Mouse (Mus musculus) embryonic facial prominence, embryonic 15.5 days (tissue): ENCODE measurements around the gene A630001G21Rik. TPM values are rescaled to one million over a fixed set of nuclear protein-coding genes. Genes with fewer than 3 reads are reported as not detected.

ENCODE experiments used
- ATAC-seq: fragments of 200-750 bp; cut with Nextera tagmentation; 2 replicates; pipeline ENCODE4 v1.8.0; 2017; ENCODE audit warnings: low read depth, moderate TSS enrichment; ENCODE audit not compliant: insufficient number of reproducible peaks, low FRiP score, low TSS enrichment
- H3K27ac ChIP-seq: fragments of 300-500 bp; sonication (generic); replicated peaks from 2 replicates; pipeline ENCODE4 v1.5.1; 2015; ENCODE audit warnings: mild to moderate bottlenecking, inconsistent platforms
- H3K27me3 ChIP-seq: fragments of 300-500 bp; sonication (generic); 2 replicates; pipeline ENCODE4 v1.6.1; 2015; ENCODE audit warnings: inconsistent platforms
- H3K36me3 ChIP-seq: fragments of 300-500 bp; sonication (generic); 2 replicates; pipeline ENCODE4 v1.6.1; 2015; ENCODE audit warnings: mild to moderate bottlenecking, inconsistent platforms
- H3K4me1 ChIP-seq: fragments of 300-500 bp; sonication (generic); 2 replicates; pipeline ENCODE4 v1.6.1; 2015; ENCODE audit warnings: inconsistent platforms
- H3K4me2 ChIP-seq: fragments of 300-500 bp; sonication (generic); replicated peaks from 2 replicates; pipeline ENCODE4 v1.6.1; 2015; ENCODE audit warnings: mild to moderate bottlenecking, inconsistent platforms
- H3K4me3 ChIP-seq: fragments of 300-500 bp; sonication (generic); replicated peaks from 2 replicates; pipeline ENCODE4 v1.5.1; 2015; ENCODE audit warnings: mild to moderate bottlenecking, inconsistent platforms
- H3K9ac ChIP-seq: fragments of 300-500 bp; sonication (generic); 2 replicates; pipeline ENCODE4 v1.6.1; 2015; ENCODE audit warnings: inconsistent platforms
- H3K9me3 ChIP-seq: fragments of 300-500 bp; sonication (generic); replicated peaks from 2 replicates; pipeline ENCODE4 v1.6.1; 2016; ENCODE audit warnings: inconsistent platforms
- WGBS: fragments of 180-500 bp; shearing (Covaris S2); methylation state at CpG from one replicate; pipeline ENCODE4 v1.1.7; 2015; 5-methylcytosine and 5-hydroxymethylcytosine counted together
- microRNA-seq: library from miRNA; unstranded; fragments of <30 nt; microRNA quantifications from one replicate; pipeline ENCODE4, GENCODE M21; 2016; ENCODE audit warnings: borderline number of aligned reads
- polyA plus RNA-seq: library from polyadenylated mRNA; unstranded; fragments of >200 nt; fragmentation: Nextera tagmentation; extraction: Ambion mirVana; gene quantifications from 2 replicates; pipeline ENCODE4 v1.2.1, GENCODE M21; 2015

The A630001G21Rik gene
- polyA plus RNA-seq, 1 experiment from 2014 or later = 1.7 TPM

DNA sequence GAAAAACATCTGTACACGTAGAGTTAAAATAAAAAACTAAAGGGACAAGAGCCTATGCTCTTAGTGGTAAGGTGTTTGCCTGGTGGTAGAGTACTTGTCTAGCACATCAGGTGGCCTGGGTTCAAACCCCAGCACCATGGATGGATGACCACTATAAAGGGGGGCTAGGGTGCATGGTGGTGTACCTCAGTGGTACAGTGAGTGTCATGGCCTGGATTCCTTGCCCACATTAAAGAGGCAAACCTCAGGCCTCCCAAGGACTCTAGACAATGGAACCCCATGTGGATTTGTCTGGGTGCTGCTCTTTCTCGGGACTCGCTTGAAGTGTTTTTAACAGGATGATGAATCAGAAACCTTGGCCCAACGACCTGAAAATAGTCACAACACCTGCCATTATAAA is 75.9 kb downstream of the A630001G21Rik start:
- no peak for ATAC-seq
- Histone ChIP-seq H3K4me2 (no peak overlapping the region), H3K36me3 (no peaks in the 10 kb centered on the region), H3K27me3 (no peaks in the 10 kb centered on the region), H3K9ac (no peak overlapping the region), H3K27ac (no peak overlapping the region), H3K9me3 (no peaks in the 10 kb centered on the region), H3K4me1 (no peaks in the 10 kb centered on the region), H3K4me3 (no peak overlapping the region)
- 80% methylated on average over 4 of the region's 4 CpGs for WGBS

DNA sequence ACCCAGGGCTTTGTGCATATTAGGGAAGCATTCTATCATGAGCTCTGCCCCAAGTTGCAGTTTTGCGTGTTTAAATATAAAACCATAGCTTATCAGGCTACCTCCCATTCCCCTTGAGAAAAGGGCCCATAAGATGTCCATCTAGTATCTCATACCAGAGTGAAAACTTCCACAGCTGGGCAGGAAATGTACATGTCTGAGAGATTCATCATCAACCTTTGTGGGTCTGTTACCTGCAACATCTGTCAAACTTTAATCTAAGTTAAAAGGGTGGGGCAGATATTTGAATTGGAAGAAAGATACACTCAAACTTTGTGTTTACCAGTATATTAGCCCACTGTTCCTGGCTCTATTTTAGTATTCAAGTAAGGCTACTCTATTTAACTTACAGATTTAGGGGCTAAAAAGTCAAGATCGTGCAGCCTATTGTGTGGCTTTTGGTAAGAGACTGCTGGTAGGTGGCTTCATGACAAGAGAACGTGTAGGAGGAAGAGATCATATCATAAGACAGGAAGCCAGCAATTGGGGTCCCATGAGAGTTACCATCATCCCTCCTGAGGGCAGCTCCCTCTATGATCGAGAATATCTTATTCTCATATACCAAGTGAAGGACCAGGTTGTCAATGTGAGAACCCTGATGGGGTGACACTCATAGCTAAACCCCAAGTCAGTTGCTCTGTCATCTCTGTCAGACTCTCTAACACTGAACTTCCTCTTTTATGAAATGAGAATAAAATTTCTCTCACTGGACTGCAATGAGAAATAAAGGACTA is 80.5 kb downstream of the A630001G21Rik start:
- Histone ChIP-seq H3K27ac (no peak overlapping the region), H3K9ac (no peak overlapping the region), H3K9me3 (no peaks in the 10 kb centered on the region), H3K4me2 (no peak overlapping the region), H3K27me3 (no peaks in the 10 kb centered on the region), H3K4me1 (no peaks in the 10 kb centered on the region), H3K36me3 (no peaks in the 10 kb centered on the region), H3K4me3 (no peak overlapping the region)
- WGBS = 87% methylated on average over 4 of the region's 4 CpGs
- no peak for ATAC-seq

DNA sequence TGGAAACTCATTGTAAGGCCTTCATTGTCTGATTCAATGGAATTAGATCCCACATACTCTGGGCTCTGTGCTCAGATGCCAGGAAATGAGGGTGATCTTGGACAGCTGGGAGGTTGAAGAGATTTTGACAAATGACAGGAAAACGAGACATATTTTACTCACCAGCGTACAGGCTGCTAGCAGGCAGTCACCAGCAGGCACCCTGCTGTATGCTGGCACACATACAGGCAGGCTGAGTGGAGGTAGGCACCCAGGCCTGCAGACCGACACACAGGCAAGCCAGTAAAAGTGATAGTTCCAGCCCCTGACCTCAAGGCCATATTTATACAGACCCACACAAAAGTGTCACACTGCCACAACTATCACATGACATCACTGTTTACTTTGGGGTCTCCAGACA is 82.8 kb downstream of the A630001G21Rik start:
- Histone ChIP-seq H3K4me2 (no peak overlapping the region), H3K9ac (no peak overlapping the region), H3K27ac (no peak overlapping the region), H3K4me3 (no peak overlapping the region), H3K27me3 (no peaks in the 10 kb centered on the region), H3K4me1 (no peaks in the 10 kb centered on the region), H3K9me3 (no peaks in the 10 kb centered on the region), H3K36me3 (no peaks in the 10 kb centered on the region)
- 72% methylated on average over 3 of the region's 3 CpGs for WGBS
- no peak for ATAC-seq

DNA sequence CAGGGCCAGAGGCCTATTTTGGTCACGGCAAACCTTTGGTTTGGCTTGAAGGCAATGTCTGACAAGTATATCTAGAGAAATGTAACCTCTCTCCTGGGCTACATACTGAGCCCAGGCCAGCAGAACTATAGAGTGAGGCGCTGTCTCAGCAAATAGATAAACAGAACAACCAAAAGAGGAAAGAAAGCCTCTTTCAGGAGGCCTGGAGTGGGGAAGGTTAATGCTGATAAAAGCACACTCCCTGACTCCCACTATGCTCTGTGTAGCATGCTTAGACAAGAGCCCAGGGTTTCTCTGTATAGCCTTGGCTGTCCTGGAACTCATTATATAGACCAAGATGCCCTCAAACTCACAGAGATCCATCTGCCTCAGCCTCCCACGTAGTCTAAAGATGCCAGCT is 85.2 kb downstream of the A630001G21Rik start:
- Histone ChIP-seq H3K4me3 (no peak overlapping the region), H3K27ac (no peak overlapping the region), H3K4me2 (no peak overlapping the region), H3K9ac (no peak overlapping the region), H3K36me3 (no peaks in the 10 kb centered on the region), H3K9me3 (no peaks in the 10 kb centered on the region), H3K27me3 (no peaks in the 10 kb centered on the region), H3K4me1 (no peaks in the 10 kb centered on the region)
- ATAC-seq = no peak
- 73% methylated on average over 3 of the region's 3 CpGs for WGBS

DNA sequence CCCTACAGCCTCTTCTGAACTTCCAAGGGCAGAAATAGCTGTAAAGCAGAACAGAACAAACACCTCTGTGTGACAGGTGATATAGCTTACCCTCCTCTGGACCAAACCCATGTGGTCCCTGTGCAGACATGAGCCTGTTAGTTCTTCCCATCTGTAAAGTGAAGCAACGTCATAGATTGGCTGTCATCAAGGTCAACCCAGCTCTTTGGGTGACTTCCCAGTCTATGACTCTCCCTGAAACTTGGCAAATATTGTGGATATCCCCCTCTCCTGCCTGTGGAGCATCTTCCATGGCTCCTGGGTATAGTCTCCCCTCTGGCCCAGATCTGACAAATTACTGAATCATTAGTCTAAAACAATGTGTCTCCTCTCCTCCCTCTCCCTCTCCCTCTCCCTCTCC is 86.2 kb downstream of the A630001G21Rik start:
- Histone ChIP-seq H3K4me3 (no peak overlapping the region), H3K27ac (no peak overlapping the region), H3K4me2 (no peak overlapping the region), H3K9me3 (no peaks in the 10 kb centered on the region), H3K4me1 (no peaks in the 10 kb centered on the region), H3K9ac (no peak overlapping the region), H3K27me3 (no peaks in the 10 kb centered on the region), H3K36me3 (no peaks in the 10 kb centered on the region)
- 44% methylated on average over 1 of the region's 1 CpGs for WGBS
- no peak for ATAC-seq

DNA sequence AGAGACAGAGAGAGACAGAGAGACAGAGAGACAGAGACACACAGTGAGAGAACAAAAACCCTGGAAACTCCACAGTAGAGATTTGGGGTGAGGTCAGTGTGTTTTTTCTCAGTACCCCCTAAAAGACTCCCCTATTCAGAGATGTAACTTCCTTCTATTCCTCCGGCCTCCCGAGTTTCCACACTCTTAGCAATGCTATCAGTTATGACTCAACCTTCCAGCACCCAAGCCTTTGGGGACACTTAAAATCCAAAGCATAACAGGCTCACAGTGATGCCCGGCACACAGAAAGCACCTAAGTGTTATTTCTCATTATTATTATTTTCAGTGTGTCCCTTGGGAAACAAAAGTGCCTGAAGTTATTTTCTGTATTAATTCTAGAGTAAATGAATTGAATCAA is 87.9 kb downstream of the A630001G21Rik start:
- no peaks in the 10 kb centered on the region for H3K27me3 ChIP-seq
- no peaks in the 10 kb centered on the region for H3K36me3 ChIP-seq
- no peak overlapping the region for H3K9ac ChIP-seq
- H3K4me2 ChIP-seq = no peak overlapping the region
- H3K9me3 ChIP-seq = no peaks in the 10 kb centered on the region
- H3K27ac ChIP-seq = no peak overlapping the region
- ATAC-seq = no peak
- H3K4me3 ChIP-seq = no peak overlapping the region
- WGBS = 81% methylated on average over 3 of the region's 3 CpGs
- no peaks in the 10 kb centered on the region for H3K4me1 ChIP-seq

DNA sequence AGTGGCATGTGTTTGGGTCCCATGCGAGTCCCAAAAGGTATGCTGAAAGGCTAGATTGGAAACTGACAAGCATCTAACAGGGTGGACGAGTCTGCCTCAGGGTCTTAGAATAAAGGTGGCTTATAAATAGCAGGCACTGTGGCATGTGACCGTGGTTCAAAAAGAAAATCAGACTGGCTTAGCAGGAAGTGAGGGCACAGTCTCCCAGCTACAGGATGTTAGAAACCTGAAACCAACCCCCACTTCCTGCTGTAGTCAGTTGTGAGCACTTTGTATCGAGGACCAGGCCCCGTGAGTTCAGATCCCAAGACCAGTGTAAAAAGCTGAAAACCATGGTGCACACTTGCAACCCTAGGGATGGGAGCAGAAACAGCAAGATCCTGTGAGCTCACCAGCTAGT is 91.1 kb downstream of the A630001G21Rik start:
- H3K4me3 ChIP-seq = no peak overlapping the region
- no peaks in the 10 kb centered on the region for H3K9me3 ChIP-seq
- H3K27ac ChIP-seq = no peak overlapping the region
- H3K4me1 ChIP-seq = no peaks in the 10 kb centered on the region
- H3K4me2 ChIP-seq = no peak overlapping the region
- 22% methylated on average over 5 of the region's 5 CpGs for WGBS
- H3K36me3 ChIP-seq = no peaks in the 10 kb centered on the region
- ATAC-seq = no peak
- no peaks in the 10 kb centered on the region for H3K27me3 ChIP-seq
- no peak overlapping the region for H3K9ac ChIP-seq

DNA sequence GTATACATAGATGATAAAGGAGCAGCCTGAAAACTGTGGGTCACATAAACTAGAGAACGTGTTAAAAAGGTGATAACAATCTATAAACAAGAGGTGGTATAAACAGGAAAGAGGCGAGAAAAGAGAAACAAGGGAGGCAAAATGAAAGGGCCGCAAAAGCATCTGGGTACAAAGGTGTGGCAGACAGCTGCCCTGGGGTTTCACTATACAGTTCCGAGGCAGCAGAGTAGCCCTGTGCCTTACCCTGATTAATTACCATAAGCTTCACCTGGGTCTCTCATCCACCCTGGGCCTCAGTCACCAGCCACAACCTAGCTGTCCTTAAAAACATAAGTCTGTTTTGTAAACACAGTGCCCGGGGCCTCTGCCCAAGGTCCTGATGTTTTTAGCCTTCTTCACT is 91.8 kb downstream of the A630001G21Rik start:
- no peak overlapping the region for H3K27ac ChIP-seq

DNA sequence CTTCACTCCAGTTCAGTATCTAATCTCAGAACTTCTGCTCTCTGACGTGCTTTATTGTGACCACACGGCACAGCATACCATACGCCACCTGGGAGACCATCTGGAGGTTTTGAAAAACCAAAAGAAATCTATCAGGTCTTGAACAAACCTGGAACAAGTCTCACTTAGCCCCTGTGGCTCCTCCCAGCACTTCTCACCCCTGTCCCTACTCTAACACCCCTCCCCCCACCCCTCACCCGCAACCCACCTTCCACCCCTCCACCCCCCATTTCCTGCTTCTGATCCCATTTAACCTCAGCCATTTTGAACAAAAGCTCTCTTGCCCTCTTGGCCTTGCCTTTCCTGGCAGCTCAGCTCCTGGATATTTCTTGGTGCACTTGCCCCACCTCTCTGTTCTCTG is 98.2 kb downstream of the A630001G21Rik start:
- no peaks in the 10 kb centered on the region for H3K9me3 ChIP-seq
- no peaks in the 10 kb centered on the region for H3K36me3 ChIP-seq
- no peak overlapping the region for H3K27ac ChIP-seq
- WGBS = 48% methylated on average over 4 of the region's 4 CpGs
- no peak overlapping the region for H3K4me3 ChIP-seq
- no peak overlapping the region for H3K9ac ChIP-seq
- H3K4me1 ChIP-seq = no peaks in the 10 kb centered on the region
- ATAC-seq = no peak
- H3K4me2 ChIP-seq = no peak overlapping the region
- H3K27me3 ChIP-seq = no peaks in the 10 kb centered on the region

More for the DNA sequence above, 91.8 kb downstream of the A630001G21Rik start:
- Histone ChIP-seq H3K36me3 (no peaks in the 10 kb centered on the region), H3K4me3 (no peak overlapping the region), H3K9ac (no peak overlapping the region), H3K4me1 (no peaks in the 10 kb centered on the region), H3K9me3 (no peaks in the 10 kb centered on the region), H3K27me3 (no peaks in the 10 kb centered on the region), H3K4me2 (no peak overlapping the region)
- WGBS = 64% methylated on average over 5 of the region's 5 CpGs
- ATAC-seq = no peak; the same call in 1 of the 2 replicates

Small RNA genes within 50 kb of the gene (microRNA-seq; reads per million reads assigned to microRNA genes)
- gene Gm25472 (not detected), gene Mir8096 (not detected)

Other genes with a start within 250 kb of the A630001G21Rik start
- gene G530012D18Rik, start 203.0 kb downstream of the A630001G21Rik start, polyA plus RNA-seq = not detected in 2 replicates
- 2.7 and 3.1 TPM in 2 replicates for gene Sp110, start 179.8 kb downstream of the A630001G21Rik start, polyA plus RNA-seq
- 1.4 TPM in 2 replicates for gene Sp140, start 178.3 kb downstream of the A630001G21Rik start, polyA plus RNA-seq
- 2.7 and 3.3 TPM in 2 replicates for gene Sp100, start 128.7 kb downstream of the A630001G21Rik start, polyA plus RNA-seq
- gene Cab39, start 14.8 kb upstream of the A630001G21Rik start, polyA plus RNA-seq = 30.3 and 31.3 TPM in 2 replicates
- 283 and 290 TPM in 2 replicates for gene Itm2c, start 115.6 kb upstream of the A630001G21Rik start, polyA plus RNA-seq
- gene 4933407L21Rik, start 149.8 kb upstream of the A630001G21Rik start, polyA plus RNA-seq = 0.45 and 1.2 TPM in 2 replicates
- 0.19 and 0.26 TPM in 2 replicates for gene Gpr55, start 182.4 kb upstream of the A630001G21Rik start, polyA plus RNA-seq
- 0.24 TPM in 1 of 2 replicates, not detected in the other for gene Spata3, start 238.2 kb upstream of the A630001G21Rik start, polyA plus RNA-seq